Mouse (Mus musculus): ENCODE results near the gene BB287469.
"Not testable (repeated sequence)": the region's sequence is repeated elsewhere in the genome, so short reads cannot be mapped to it uniquely, and the experiment has no call there.

The BB287469 gene

GRCm38 (mm10) chr12:87816277-87816676 lies at the start of gene BB287469:
TSS of gene BB287469 (plus strand) at chr12:87816577.
- not testable (repeated sequence) for ATAC-seq (ENCODE audit: insufficient number of reproducible peaks, low FRiP score, low TSS enrichment)

- ATAC-seq (ENCODE audit: insufficient number of reproducible peaks, low FRiP score, low TSS enrichment): not testable (repeated sequence)
These were observed 40.7 kb upstream of the BB287469 start, which contains the start of gene Gm21319 for GRCm38 (mm10) chr12:87775655-87776054. TSS of gene Gm21319 (minus strand) at chr12:87775755.

GRCm38 (mm10) chr12:87795212-87795611 lies 21.2 kb upstream of the BB287469 start, which contains the start of gene Gm21936:
TSS of gene Gm21936 (plus strand) at chr12:87795512.
- not testable (repeated sequence) for ATAC-seq (ENCODE audit: insufficient number of reproducible peaks, low FRiP score, low TSS enrichment)

GRCm38 (mm10) chr12:87797971-87798370 lies 18.4 kb upstream of the BB287469 start:
- ATAC-seq (ENCODE audit: insufficient number of reproducible peaks, low FRiP score, low TSS enrichment): not testable (repeated sequence)

- ATAC-seq (ENCODE audit: insufficient number of reproducible peaks, low FRiP score, low TSS enrichment): not testable (repeated sequence)
These were observed 25.9 kb downstream of the BB287469 start, which contains the start of gene Gm2001 for GRCm38 (mm10) chr12:87842239-87842638. TSS of gene Gm2001 (minus strand) at chr12:87842339.

GRCm38 (mm10) chr12:87850657-87851056 lies 34.3 kb downstream of the BB287469 start:
- ATAC-seq (ENCODE audit: insufficient number of reproducible peaks, low FRiP score, low TSS enrichment): not testable (repeated sequence)

- 0 out of 2 replicates have a peak, but pooled peaks have one; percentile 36 for ATAC-seq (ENCODE audit: insufficient number of reproducible peaks, low FRiP score, low TSS enrichment)
These were observed 39.7 kb downstream of the BB287469 start for GRCm38 (mm10) chr12:87856067-87856466.

GRCm38 (mm10) chr12:87861740-87862692 lies 45.6 kb downstream of the BB287469 start:
- ATAC-seq (ENCODE audit: insufficient number of reproducible peaks, low FRiP score, low TSS enrichment): not testable (repeated sequence)

- ATAC-seq (ENCODE audit: insufficient number of reproducible peaks, low FRiP score, low TSS enrichment): not testable (repeated sequence)
These were observed 47.3 kb downstream of the BB287469 start for GRCm38 (mm10) chr12:87863638-87864037.

- not testable (repeated sequence) for ATAC-seq (ENCODE audit: insufficient number of reproducible peaks, low FRiP score, low TSS enrichment)
These were observed 47.7 kb downstream of the BB287469 start for GRCm38 (mm10) chr12:87864048-87864447.

All from cerebellum, adult (tissue).